Mouse (Mus musculus): Measurements from ENCODE around the gene Jakmip3.

GRCm38 (mm10) chr7:138977510-138977909, 37.0 kb downstream of the Jakmip3 start:
- no peak for TF ChIP-seq RAD21 (IDR thresholded peaks at IDR 0.05; ENCODE audit: low read depth, low read length)
- TF ChIP-seq MAZ (IDR thresholded peaks at IDR 0.05; ENCODE audit: low read depth, low read length) = no peak
- no peak for TF ChIP-seq MYB (IDR thresholded peaks at IDR 0.05; ENCODE audit: low read depth, low read length)
- TF ChIP-seq NELFE (IDR thresholded peaks at IDR 0.05; ENCODE audit: low read depth, low read length) = no peak
- TF ChIP-seq POLR2A (IDR thresholded peaks at IDR 0.05; ENCODE audit: control insufficient read depth in 1 of 2, insufficient read depth in 1 of 2, low read depth in 1 of 2, low read length in 2 of 2, poor library complexity in 1 of 2) = no peak
- no peak for TF ChIP-seq CTCF (IDR thresholded peaks at IDR 0.05 in 2 of 3, conservative IDR thresholded peaks at IDR 0.05 in 1 of 3; ENCODE audit: control insufficient read depth in 1 of 3, insufficient read depth in 1 of 3, low read depth in 2 of 3, low read length in 3 of 3, poor library complexity in 1 of 3, severe bottlenecking in 1 of 3)
- TF ChIP-seq EP300 (IDR thresholded peaks at IDR 0.05; ENCODE audit: low read depth in 1 of 2, low read length in 2 of 2) = no peak
- TF ChIP-seq MXI1 (IDR thresholded peaks at IDR 0.05; ENCODE audit: low read depth, low read length) = no peak
- TF ChIP-seq ZC3H11A (IDR thresholded peaks at IDR 0.05; ENCODE audit: low read depth, low read length) = no peak
- no peak for TF ChIP-seq MAX (IDR thresholded peaks at IDR 0.05; ENCODE audit: low read length)
- TF ChIP-seq HCFC1 (IDR thresholded peaks at IDR 0.05; ENCODE audit: low read depth, low read length) = no peak
- no peak for TF ChIP-seq SIN3A (IDR thresholded peaks at IDR 0.05; ENCODE audit: low read length)

Data from MEL (cell line).